Mouse (Mus musculus) kidney, postnatal 0 days (tissue): ENCODE data around the gene Pole2. TPM values are rescaled to one million over a fixed set of nuclear protein-coding genes. Genes with fewer than 3 reads are reported as not detected.

ENCODE experiments used
- ATAC-seq: fragments of 200-750 bp; cut with Nextera tagmentation; replicated peaks from 2 replicates; pipeline ENCODE4 v1.8.0; 2017; ENCODE audit warnings: low read depth, moderate number of reproducible peaks, moderate TSS enrichment, moderate library complexity; ENCODE audit not compliant: low FRiP score
- DNase-seq: peaks from one replicate; pipeline ENCODE4 v3.0.0-alpha.2; 2016; ENCODE audit warnings: low spot score
- H3K27ac ChIP-seq: fragments of 300-500 bp; sonication (generic); 2 replicates; pipeline ENCODE4 v1.5.1; 2014; ENCODE audit warnings: mild to moderate bottlenecking
- H3K27me3 ChIP-seq: fragments of 300-500 bp; sonication (generic); 2 replicates; pipeline ENCODE4 v1.6.1; 2014; ENCODE audit warnings: low read length, mixed read lengths; ENCODE audit not compliant: insufficient read depth
- H3K36me3 ChIP-seq: fragments of 300-500 bp; sonication (generic); 2 replicates; pipeline ENCODE4 v1.6.1; 2014; ENCODE audit warnings: low read length, mixed read lengths; ENCODE audit not compliant: insufficient read depth
- H3K4me1 ChIP-seq: fragments of 300-500 bp; sonication (generic); replicated peaks from 2 replicates; pipeline ENCODE4 v1.6.1; 2014; ENCODE audit warnings: antibody characterized with exemption, low read length, mixed read lengths; ENCODE audit not compliant: insufficient read depth
- H3K4me2 ChIP-seq: fragments of 300-500 bp; sonication (generic); 2 replicates; pipeline ENCODE4 v1.6.1; 2014; ENCODE audit warnings: mild to moderate bottlenecking, low read length, moderate library complexity, mixed read lengths
- H3K4me3 ChIP-seq: fragments of 300-500 bp; sonication (generic); replicated peaks from 2 replicates; pipeline ENCODE4 v1.5.1; 2014; ENCODE audit warnings: low read depth, low read length
- H3K9ac ChIP-seq: fragments of 300-500 bp; sonication (generic); 2 replicates; pipeline ENCODE4 v1.6.1; 2014; ENCODE audit warnings: low read depth, low read length
- H3K9me3 ChIP-seq: fragments of 300-500 bp; sonication (generic); replicated peaks from 2 replicates; pipeline ENCODE4 v1.6.1; 2016; ENCODE audit warnings: low read length, inconsistent platforms, mixed read lengths
- CTCF ChIP-seq: IDR thresholded peaks from 2 replicates; pipeline ENCODE4 v1.5.1; 2016; ENCODE audit warnings: antibody characterized with exemption, low read depth, mild to moderate bottlenecking, moderate library complexity
- WGBS: fragments of 180-500 bp; shearing (Covaris S2); extraction: QIAGEN DNeasy Blood & Tissue Kit; methylation state at CpG from one replicate; pipeline ENCODE4 v1.1.7; 2014; 5-methylcytosine and 5-hydroxymethylcytosine counted together
- polyA plus RNA-seq: library from polyadenylated mRNA; unstranded; fragments of >200 nt; fragmentation: Nextera tagmentation; extraction: Ambion mirVana; gene quantifications from 2 replicates; pipeline ENCODE4 v1.2.1, GENCODE M21; 2015

Gene Pole2
- polyA plus RNA-seq, 1 experiment from 2014 or later = 15.3 TPM

- 92% methylated on average over 6 of the region's 6 CpGs for WGBS
- Histone ChIP-seq H3K9ac (no peak overlapping the region), H3K9me3 (no peaks in the 10 kb centered on the region), H3K27me3 (no peaks in the 10 kb centered on the region), H3K27ac (no peak overlapping the region), H3K36me3 (no peaks in the 10 kb centered on the region), H3K4me2 (no peak overlapping the region), H3K4me3 (no peak overlapping the region), H3K4me1 (no peaks in the 10 kb centered on the region)
- TF ChIP-seq CTCF = no peak
- ATAC-seq = no peak
- no peak for DNase-seq
Measured at GRCm38 (mm10) chr12:69235782-69236181, 7.8 kb upstream of the Pole2 start.

DNA sequence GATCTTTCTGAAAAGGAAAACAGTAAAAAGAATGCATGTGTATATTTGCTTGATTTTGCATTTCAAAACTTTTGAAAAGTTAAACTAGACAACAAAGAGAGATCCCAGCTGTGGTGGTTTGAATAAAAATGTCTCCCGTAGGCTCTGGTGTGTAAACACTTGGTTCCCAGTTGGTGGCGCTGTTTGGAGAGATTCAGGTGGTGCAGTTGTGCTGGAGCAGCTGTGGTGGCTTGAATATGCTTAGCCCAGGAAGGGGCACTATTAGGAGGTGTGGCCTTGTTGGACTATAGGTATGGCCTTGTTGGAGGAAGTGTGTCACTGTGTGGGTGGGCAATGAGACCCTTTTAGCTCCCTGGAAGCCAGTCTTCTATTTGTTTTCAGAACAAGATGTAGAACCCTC is 1.3 kb upstream of the Pole2 start:
- H3K27me3 ChIP-seq = no peaks in the 10 kb centered on the region
- H3K4me2 ChIP-seq = no peak overlapping the region
- DNase-seq (peak; percentile 50), ATAC-seq (no peak)
- 0 out of 2 replicates have a peak, but pooled peaks cover 3% of the 10 kb centered on the region for H3K4me1 ChIP-seq
- no peak overlapping the region for H3K9ac ChIP-seq
- peak; percentile 54 for TF ChIP-seq CTCF
- H3K4me3 ChIP-seq = no peak overlapping the region
- no peaks in the 10 kb centered on the region for H3K9me3 ChIP-seq
- no peaks in the 10 kb centered on the region for H3K36me3 ChIP-seq
- WGBS = 70% methylated on average over 2 of the region's 2 CpGs
- no peak overlapping the region for H3K27ac ChIP-seq

GRCm38 (mm10) chr12:69220613-69221277 is 7.2 kb downstream of the Pole2 start:
- Histone ChIP-seq H3K36me3 (0 out of 2 replicates have a peak, but pooled peaks cover 8% of the 10 kb centered on the region), H3K4me2 (no peak overlapping the region), H3K27me3 (no peaks in the 10 kb centered on the region), H3K4me1 (no peaks in the 10 kb centered on the region), H3K4me3 (no peak overlapping the region), H3K27ac (no peak overlapping the region; the same call in 1 of the 2 replicates), H3K9ac (no peak overlapping the region), H3K9me3 (no peaks in the 10 kb centered on the region)
- ATAC-seq = peak; percentile 80
- DNase-seq = peak; percentile 40
- TF ChIP-seq CTCF = no peak
- 59% methylated on average over 19 of the region's 19 CpGs for WGBS

DNA sequence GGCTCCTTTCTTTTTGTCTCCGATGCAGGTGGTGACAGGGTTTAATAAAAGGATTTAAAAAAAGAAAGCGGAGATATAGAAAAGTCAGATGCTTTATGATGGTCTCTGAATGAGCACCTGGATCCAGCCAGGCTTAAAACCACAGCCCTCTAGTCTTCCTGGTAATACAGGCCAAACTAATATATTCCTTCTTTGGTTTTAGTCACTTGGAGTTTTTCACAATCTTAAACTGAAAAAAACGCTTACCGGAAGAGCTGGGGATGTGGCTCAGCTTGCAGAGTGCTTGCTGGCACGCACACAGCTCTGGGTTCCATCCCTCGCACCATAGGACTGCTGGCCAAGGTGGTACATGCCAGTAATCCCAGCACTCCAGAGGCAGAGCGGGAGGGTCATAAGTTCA is 11.4 kb downstream of the Pole2 start:
- 93% methylated on average over 7 of the region's 7 CpGs for WGBS

GRCm38 (mm10) chr12:69215000-69215785 is 12.8 kb downstream of the Pole2 start:
- no peak for TF ChIP-seq CTCF
- Histone ChIP-seq H3K36me3 (peaks cover 18% of the 10 kb centered on the region; the same call in 1 of the 2 replicates), H3K4me1 (no peaks in the 10 kb centered on the region), H3K27ac (no peak overlapping the region), H3K4me3 (no peak overlapping the region), H3K9ac (no peak overlapping the region), H3K4me2 (no peak overlapping the region), H3K27me3 (no peaks in the 10 kb centered on the region), H3K9me3 (no peaks in the 10 kb centered on the region)
- DNase-seq (no peak), ATAC-seq (no peak)
- 93% methylated on average over 3 of the region's 3 CpGs for WGBS

More for the DNA sequence above, 11.4 kb downstream of the Pole2 start:
- Histone ChIP-seq H3K4me1 (no peaks in the 10 kb centered on the region), H3K36me3 (peaks cover 18% of the 10 kb centered on the region; the same call in 1 of the 2 replicates), H3K4me3 (no peak overlapping the region), H3K4me2 (no peak overlapping the region), H3K27ac (no peak overlapping the region), H3K9ac (no peak overlapping the region), H3K27me3 (no peaks in the 10 kb centered on the region), H3K9me3 (no peaks in the 10 kb centered on the region)
- DNase-seq = no peak
- TF ChIP-seq CTCF = no peak
- ATAC-seq = no peak

GRCm38 (mm10) chr12:69214393-69214792 is 13.6 kb downstream of the Pole2 start:
- H3K4me2 ChIP-seq = no peak overlapping the region
- H3K27me3 ChIP-seq = no peaks in the 10 kb centered on the region
- no peak overlapping the region for H3K27ac ChIP-seq
- H3K9ac ChIP-seq = no peak overlapping the region
- WGBS = 89% methylated on average over 7 of the region's 7 CpGs
- no peak for DNase-seq
- ATAC-seq = no peak
- H3K4me3 ChIP-seq = no peak overlapping the region
- H3K9me3 ChIP-seq = no peaks in the 10 kb centered on the region
- H3K4me1 ChIP-seq = no peaks in the 10 kb centered on the region
- no peak for TF ChIP-seq CTCF
- H3K36me3 ChIP-seq = peaks cover 17% of the 10 kb centered on the region; the same call in 1 of the 2 replicates
